Mouse (Mus musculus): ENCODE data around the gene Prkch. TPM values are rescaled to one million over a fixed set of nuclear protein-coding genes. Genes with fewer than 3 reads are reported as not detected.

Gene Prkch
- polyA plus RNA-seq, 1 experiment, result 44.7 TPM

GRCm38 (mm10) chr12:73715331-73715730 is 130.7 kb downstream of the Prkch start:
- H3K27ac ChIP-seq (ENCODE audit: insufficient read depth, low read depth, low read length), result no peak overlapping the region; the same call in 1 of the 2 replicates
- no peak overlapping the region for H3K4me3 ChIP-seq (ENCODE audit: insufficient read depth, low read length)
- TF ChIP-seq POLR2A (IDR thresholded peaks at IDR 0.05; ENCODE audit: borderline replicate concordance, low read depth, low read length) (no peak), CTCF (IDR thresholded peaks at IDR 0.05; ENCODE audit: low read depth, low read length) (no peak)
- peaks cover 19% of the 10 kb centered on the region for H3K4me1 ChIP-seq (ENCODE audit: control insufficient read depth, insufficient read depth, low read length)

GRCm38 (mm10) chr12:73715954-73716731 is 131.5 kb downstream of the Prkch start:
- H3K4me3 ChIP-seq (ENCODE audit: insufficient read depth, low read length), result no peak overlapping the region
- peak overlapping the region; percentile 26 for H3K27ac ChIP-seq (ENCODE audit: insufficient read depth, low read depth, low read length)
- TF ChIP-seq POLR2A (IDR thresholded peaks at IDR 0.05; ENCODE audit: borderline replicate concordance, low read depth, low read length) (no peak), CTCF (IDR thresholded peaks at IDR 0.05; ENCODE audit: low read depth, low read length) (no peak)
- H3K4me1 ChIP-seq (ENCODE audit: control insufficient read depth, insufficient read depth, low read length), result peaks cover 19% of the 10 kb centered on the region

DNA sequence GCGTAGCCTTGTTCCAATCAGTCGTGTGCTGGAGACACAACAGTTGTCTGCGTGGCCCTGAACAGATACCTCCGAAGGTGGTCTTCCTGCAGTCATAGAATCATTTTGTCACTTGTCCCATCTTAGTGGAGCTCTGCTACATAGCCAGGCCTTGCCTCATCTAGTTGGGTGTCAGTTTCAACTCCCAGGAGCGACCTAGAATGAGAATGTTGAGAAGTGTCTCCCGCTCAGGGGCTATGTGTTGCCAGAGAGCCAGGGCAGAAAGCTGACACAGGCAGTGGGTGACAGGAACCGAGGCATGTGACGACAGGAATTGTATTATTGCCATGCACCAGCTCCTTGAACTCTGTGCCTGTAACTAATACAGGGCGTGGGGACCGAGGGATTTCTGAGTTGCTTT is 133.4 kb downstream of the Prkch start:
- no peak overlapping the region for H3K27ac ChIP-seq (ENCODE audit: insufficient read depth, low read depth, low read length)
- TF ChIP-seq CTCF (IDR thresholded peaks at IDR 0.05; ENCODE audit: low read depth, low read length) (no peak), POLR2A (IDR thresholded peaks at IDR 0.05; ENCODE audit: borderline replicate concordance, low read depth, low read length) (no peak)
- H3K4me1 ChIP-seq (ENCODE audit: control insufficient read depth, insufficient read depth, low read length), result peaks cover 29% of the 10 kb centered on the region
- no peak overlapping the region for H3K4me3 ChIP-seq (ENCODE audit: insufficient read depth, low read length)

- H3K27ac ChIP-seq (ENCODE audit: insufficient read depth, low read depth, low read length), result no peak overlapping the region
- H3K4me1 ChIP-seq (ENCODE audit: control insufficient read depth, insufficient read depth, low read length), result peaks cover 37% of the 10 kb centered on the region
- H3K4me3 ChIP-seq (ENCODE audit: insufficient read depth, low read length), result no peak overlapping the region
- TF ChIP-seq POLR2A (IDR thresholded peaks at IDR 0.05; ENCODE audit: borderline replicate concordance, low read depth, low read length) (no peak), CTCF (IDR thresholded peaks at IDR 0.05; ENCODE audit: low read depth, low read length) (no peak)
Measured at GRCm38 (mm10) chr12:73719816-73720215, 135.2 kb downstream of the Prkch start.

DNA sequence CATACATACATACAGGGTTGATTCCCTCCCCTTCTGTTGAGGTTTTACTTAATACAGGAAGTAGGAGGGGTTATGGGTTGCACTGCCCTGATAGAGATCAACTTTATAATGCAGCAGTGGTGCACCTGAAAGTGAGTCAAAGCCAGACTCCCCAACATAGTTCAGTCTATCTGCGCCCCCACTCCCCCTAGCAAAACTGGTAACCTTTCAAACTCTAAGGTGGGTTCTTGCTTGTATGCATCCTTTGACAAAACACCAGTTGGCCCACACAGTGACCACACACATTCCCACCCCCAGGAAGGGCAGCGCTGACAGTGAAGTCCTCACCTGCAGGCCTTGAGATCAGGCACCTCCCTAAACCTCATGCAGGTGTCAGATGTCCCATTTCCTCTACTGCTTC is 135.9 kb downstream of the Prkch start:
- Histone ChIP-seq H3K4me3 (ENCODE audit: insufficient read depth, low read length) (no peak overlapping the region), H3K27ac (ENCODE audit: insufficient read depth, low read depth, low read length) (no peak overlapping the region), H3K4me1 (ENCODE audit: control insufficient read depth, insufficient read depth, low read length) (peaks cover 31% of the 10 kb centered on the region)
- no peak for TF ChIP-seq POLR2A (IDR thresholded peaks at IDR 0.05; ENCODE audit: borderline replicate concordance, low read depth, low read length)
- TF ChIP-seq CTCF (IDR thresholded peaks at IDR 0.05; ENCODE audit: low read depth, low read length), result no peak

DNA sequence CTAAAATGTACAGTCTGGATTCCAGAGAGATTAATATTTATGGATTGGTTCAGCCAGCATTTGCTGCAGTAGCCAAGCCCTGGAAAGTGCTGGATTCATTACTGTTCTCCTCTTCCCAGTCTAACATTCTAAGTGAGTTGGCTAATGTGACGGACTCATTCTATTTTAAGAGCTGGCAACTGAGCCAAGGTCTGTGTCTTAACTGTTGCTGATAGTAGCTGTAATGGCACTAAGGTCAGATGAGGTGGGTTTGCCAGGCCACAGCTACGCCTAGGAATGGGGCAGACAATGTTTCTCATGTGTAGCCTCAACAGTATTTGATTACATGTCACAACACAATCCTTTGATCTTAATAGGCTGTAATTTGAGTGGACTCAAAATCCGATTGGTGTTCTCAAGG is 137.5 kb downstream of the Prkch start:
- H3K27ac ChIP-seq (ENCODE audit: insufficient read depth, low read depth, low read length), result no peak overlapping the region
- H3K4me1 ChIP-seq (ENCODE audit: control insufficient read depth, insufficient read depth, low read length), result peaks cover 26% of the 10 kb centered on the region
- TF ChIP-seq POLR2A (IDR thresholded peaks at IDR 0.05; ENCODE audit: borderline replicate concordance, low read depth, low read length), result no peak
- no peak for TF ChIP-seq CTCF (IDR thresholded peaks at IDR 0.05; ENCODE audit: low read depth, low read length)

GRCm38 (mm10) chr12:73723067-73723466 is 138.5 kb downstream of the Prkch start:
- peak overlapping the region; percentile 26 for H3K27ac ChIP-seq (ENCODE audit: insufficient read depth, low read depth, low read length)
- peaks cover 26% of the 10 kb centered on the region for H3K4me1 ChIP-seq (ENCODE audit: control insufficient read depth, insufficient read depth, low read length)
- TF ChIP-seq CTCF (IDR thresholded peaks at IDR 0.05; ENCODE audit: low read depth, low read length) (no peak), POLR2A (IDR thresholded peaks at IDR 0.05; ENCODE audit: borderline replicate concordance, low read depth, low read length) (no peak)
- no peak overlapping the region for H3K4me3 ChIP-seq (ENCODE audit: insufficient read depth, low read length)

More for the DNA sequence above, 137.5 kb downstream of the Prkch start:
- no peak overlapping the region for H3K4me3 ChIP-seq (ENCODE audit: insufficient read depth, low read length)

GRCm38 (mm10) chr12:73723887-73724286 is 139.3 kb downstream of the Prkch start:
- Histone ChIP-seq H3K27ac (ENCODE audit: insufficient read depth, low read depth, low read length) (peak overlapping the region; percentile 17; the same call in 1 of the 2 replicates), H3K4me1 (ENCODE audit: control insufficient read depth, insufficient read depth, low read length) (peaks cover 26% of the 10 kb centered on the region), H3K4me3 (ENCODE audit: insufficient read depth, low read length) (no peak overlapping the region)
- TF ChIP-seq CTCF (IDR thresholded peaks at IDR 0.05; ENCODE audit: low read depth, low read length) (no peak), POLR2A (IDR thresholded peaks at IDR 0.05; ENCODE audit: borderline replicate concordance, low read depth, low read length) (no peak)

DNA sequence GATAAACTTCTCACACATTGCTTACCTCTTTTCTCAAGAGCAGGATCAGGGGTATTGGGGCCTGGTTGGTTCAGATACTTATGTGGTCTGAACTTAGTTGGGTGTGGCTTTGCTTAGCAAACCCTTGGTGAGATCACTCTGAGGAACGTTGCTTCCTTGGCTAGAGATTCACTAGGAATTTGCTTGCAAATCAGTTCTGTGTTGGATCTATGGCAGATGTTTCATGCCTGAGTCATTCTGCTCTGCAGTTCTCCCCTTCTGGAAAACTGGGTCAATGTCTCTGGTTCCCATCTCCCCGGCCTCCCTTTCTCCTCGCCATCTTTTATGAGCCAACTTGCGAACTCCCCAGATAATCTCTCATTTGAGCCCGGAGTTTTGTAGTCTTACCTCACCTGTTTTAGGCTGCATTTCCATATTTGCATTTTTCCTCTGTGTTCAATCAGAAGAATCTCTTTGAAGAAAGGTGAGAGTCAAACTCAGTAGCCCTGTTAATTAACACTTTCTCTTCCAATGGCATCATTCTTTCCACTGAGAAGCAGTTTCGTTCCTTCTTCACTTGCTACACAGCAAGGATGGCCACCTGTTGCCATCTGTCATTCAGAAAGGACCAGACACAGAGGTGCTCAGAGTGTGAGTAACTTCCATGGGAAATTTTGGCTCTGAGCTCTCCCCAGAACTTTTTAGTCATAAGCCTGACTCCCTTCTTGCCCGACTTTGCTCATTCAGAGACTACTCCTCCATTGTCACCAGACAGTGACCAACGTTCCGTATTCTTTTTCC is 141.4 kb downstream of the Prkch start:
- peaks cover 22% of the 10 kb centered on the region for H3K4me1 ChIP-seq (ENCODE audit: control insufficient read depth, insufficient read depth, low read length)
- no peak overlapping the region for H3K27ac ChIP-seq (ENCODE audit: insufficient read depth, low read depth, low read length)
- TF ChIP-seq POLR2A (IDR thresholded peaks at IDR 0.05; ENCODE audit: borderline replicate concordance, low read depth, low read length), result no peak
- TF ChIP-seq CTCF (IDR thresholded peaks at IDR 0.05; ENCODE audit: low read depth, low read length), result no peak
- H3K4me3 ChIP-seq (ENCODE audit: insufficient read depth, low read length), result no peak overlapping the region

- no peak overlapping the region for H3K27ac ChIP-seq (ENCODE audit: insufficient read depth, low read depth, low read length)
- peaks cover 22% of the 10 kb centered on the region for H3K4me1 ChIP-seq (ENCODE audit: control insufficient read depth, insufficient read depth, low read length)
- TF ChIP-seq CTCF (IDR thresholded peaks at IDR 0.05; ENCODE audit: low read depth, low read length), result no peak
- TF ChIP-seq POLR2A (IDR thresholded peaks at IDR 0.05; ENCODE audit: borderline replicate concordance, low read depth, low read length), result no peak
- H3K4me3 ChIP-seq (ENCODE audit: insufficient read depth, low read length), result no peak overlapping the region
Measured at GRCm38 (mm10) chr12:73727046-73727445, 142.4 kb downstream of the Prkch start.
